Mouse (Mus musculus) MEL (cell line): ENCODE measurements at regions not wholly inside any gene's neighbourhood (a gene's known extent, or its start where the extent isn't known, plus 50 kb on each side); places are given as distances from the start of the nearest gene placed in this dataset.

Source experiments
- BHLHE40 ChIP-seq: IDR thresholded peaks from 2 replicates; pipeline ENCODE4 v1.6.1; 2012; ENCODE audit warnings: low read depth, mild to moderate bottlenecking, inconsistent platforms, low read length, improper control_type of control experiment, borderline replicate concordance
- HCFC1 ChIP-seq: IDR thresholded peaks from 2 replicates; pipeline ENCODE4 v1.6.1; 2012; ENCODE audit warnings: low read depth, mild to moderate bottlenecking, inconsistent platforms, low read length, improper control_type of control experiment, moderate library complexity
- POLR2A ChIP-seq, 2 experiments: IDR thresholded peaks; 2 replicates each; pipeline ENCODE4 v1.6.1; 2011 to 2012; ENCODE audit warnings: low read length in 2 of 2, mild to moderate bottlenecking in 2 of 2, control low read depth in 1 of 2, improper control_type of control experiment in 1 of 2, low read depth in 1 of 2, moderate library complexity in 1 of 2; ENCODE audit not compliant: control insufficient read depth in 1 of 2, insufficient read depth in 1 of 2, poor library complexity in 1 of 2

- TF ChIP-seq POLR2A (IDR thresholded peaks at IDR 0.05; ENCODE audit: control insufficient read depth in 1 of 2, insufficient read depth in 1 of 2, low read depth in 1 of 2, low read length in 2 of 2, poor library complexity in 1 of 2) (no peak), HCFC1 (no peak), BHLHE40 (no peak)
These were observed 100.9 kb upstream of the Kazn start for GRCm38 (mm10) chr4:142340057-142340456.
